Mouse (Mus musculus): ENCODE measurements around the gene Ttc28.

- TF ChIP-seq POLR2A (IDR thresholded peaks at IDR 0.05; ENCODE audit: borderline replicate concordance, control insufficient read depth, low read depth, low read length) (no peak), CTCF (IDR thresholded peaks at IDR 0.05; ENCODE audit: control insufficient read depth, insufficient read depth, low read length) (no peak)
Observed at GRCm38 (mm10) chr5:111131561-111131960, 252.0 kb downstream of the Ttc28 start.
